Mouse (Mus musculus) layer of hippocampus, adult 6 months (tissue): ENCODE results near the gene Grik4. TPM values are rescaled to one million over a fixed set of nuclear protein-coding genes. Genes with fewer than 3 reads are reported as not detected.

Experiments
- long read RNA-seq, 2 experiments: library from polyadenylated mRNA; unstranded; transcript quantifications; one replicate each; pipeline ENCODE4 v2.0.0; 2019 to 2020
- microRNA-seq: library from miRNA; unstranded; fragments of <30 nt; microRNA quantifications from one replicate; pipeline ENCODE4 v1.2.0, GENCODE M21; 2020
- polyA plus RNA-seq: library from polyadenylated mRNA; unstranded; fragments of <200 nt; fragmentation: Nextera tagmentation; gene quantifications from 2 replicates; pipeline ENCODE4 v1.2.3, GENCODE M21; 2021

Grik4 gene
- 12.0 and 13.2 TPM in 2 replicates for polyA plus RNA-seq
- long read RNA-seq, experiment 1, full-length matches to known transcripts, result 3 of 24 reads
- long read RNA-seq, experiment 1, partial matches to known transcripts, result 13 of 24 reads
- long read RNA-seq, experiment 1, other reads (novel, unspliced or antisense), result 8 of 24 reads
- long read RNA-seq, experiment 2, full-length matches to known transcripts, result 31 of 108 reads
- long read RNA-seq, experiment 2, partial matches to known transcripts, result 23 of 108 reads
- long read RNA-seq, experiment 2, other reads (novel, unspliced or antisense), result 54 of 108 reads

DNA sequence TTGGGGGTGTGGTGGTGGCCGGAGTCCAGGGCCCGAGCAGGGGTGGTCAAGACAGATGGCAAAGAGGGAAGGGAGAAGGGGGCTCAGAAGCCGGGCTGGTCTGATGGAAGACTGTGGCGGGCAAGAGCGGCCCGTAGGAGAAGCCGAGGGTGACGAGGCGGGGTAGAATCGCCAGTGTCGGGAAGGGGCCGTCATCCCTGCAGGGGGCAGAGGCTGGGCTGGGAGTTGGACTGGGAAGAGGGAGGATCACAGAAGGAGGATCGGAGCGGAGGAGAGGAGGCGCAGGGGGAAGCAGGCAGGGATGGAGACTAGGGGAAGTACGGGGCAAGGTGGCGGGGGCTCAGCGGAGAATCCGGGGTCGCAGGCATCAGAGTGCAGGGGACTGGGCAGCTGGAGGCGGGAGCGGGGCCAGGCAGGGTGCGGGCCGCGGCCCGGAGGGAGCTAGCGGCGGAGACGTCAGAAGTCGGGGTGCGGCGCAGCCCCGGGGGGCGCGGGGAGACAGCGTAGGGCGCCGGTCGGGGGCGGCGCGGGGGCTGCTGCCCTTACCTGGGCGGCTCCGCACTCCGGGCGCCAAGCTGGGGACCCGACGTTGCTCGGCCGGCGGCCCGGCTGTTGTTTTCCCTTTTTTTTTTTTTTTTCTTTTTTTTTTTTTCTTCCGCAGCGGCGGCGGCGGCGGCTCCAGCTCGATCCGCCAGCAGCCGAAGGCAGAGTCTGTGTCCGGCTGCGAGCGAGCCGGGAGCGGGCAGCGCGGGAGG, at the start of gene Grik4:
Grik4 (minus strand) TSS at position 713 of the 755 bp plus-strand sequence.

GRCm38 (mm10) chr9:42507709-42508108, 436.6 kb downstream of the Grik4 start, which contains the start of gene Tbcel:
Gene Tbcel, minus strand, starts transcription at chr9:42507809.

Small RNA genes lying within 50 kb of the gene (microRNA-seq; reads per million reads assigned to microRNA genes)
- gene Gm27509, result not detected

Other genes with a start within 250 kb of the Grik4 start
- 7.2 and 8.2 TPM in 2 replicates for gene Arhgef12, start 162.7 kb upstream of the Grik4 start, polyA plus RNA-seq
- gene Tmem136, start 172.1 kb upstream of the Grik4 start, polyA plus RNA-seq, result 13.0 and 15.6 TPM in 2 replicates